Mouse (Mus musculus): ENCODE measurements at regions not wholly inside any gene's neighbourhood (a gene's known extent, or its start where the extent isn't known, plus 50 kb on each side); places are given as distances from the start of the nearest gene placed in this dataset.

DNA sequence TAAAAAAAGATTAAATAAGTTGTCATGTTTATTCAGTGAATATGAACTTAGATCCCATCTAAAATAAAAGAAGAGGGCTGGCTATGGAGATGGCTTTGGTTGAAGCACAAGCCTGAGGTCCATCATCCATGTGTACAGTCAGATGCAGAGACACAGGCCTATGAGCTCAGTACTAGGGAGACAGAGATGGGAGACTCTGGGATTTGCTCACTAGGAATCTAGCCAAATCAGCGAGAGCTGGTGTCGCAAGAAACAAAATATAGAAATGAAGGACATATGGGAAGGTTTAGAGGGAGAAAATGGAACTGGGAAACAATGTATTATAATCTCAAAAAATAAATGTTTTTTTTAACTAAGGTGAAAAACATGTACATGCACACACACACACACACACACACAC lies 326.6 kb downstream of the Col12a1 start:
- no peak overlapping the region for H3K27ac ChIP-seq (replicated peaks)
- ATAC-seq (ENCODE audit: low FRiP score, low TSS enrichment) (no peak), DNase-seq (ENCODE audit: low spot score) (no peak)
- H3K9me3 ChIP-seq (ENCODE audit: control insufficient read depth, low read length), result no peaks in the 10 kb centered on the region
- H3K4me2 ChIP-seq (replicated peaks; ENCODE audit: low read depth), result no peak overlapping the region
- WGBS, result 73% methylated on average over 2 of the region's 2 CpGs
- no peaks in the 10 kb centered on the region for H3K4me1 ChIP-seq (replicated peaks; ENCODE audit: control insufficient read depth, insufficient read depth)
- TF ChIP-seq CTCF (IDR thresholded peaks at IDR 0.05; ENCODE audit: low read depth) (no peak), EP300 (optimal IDR thresholded peaks at IDR 0.05) (no peak)
- no peaks in the 10 kb centered on the region for H3K27me3 ChIP-seq (ENCODE audit: control insufficient read depth, insufficient read depth, low read length)
- H3K4me3 ChIP-seq (ENCODE audit: low read depth, low read length), result no peak overlapping the region
- H3K36me3 ChIP-seq (ENCODE audit: control insufficient read depth, insufficient read depth, low read length), result no peaks in the 10 kb centered on the region
- H3K9ac ChIP-seq (ENCODE audit: low read length), result no peak overlapping the region

DNA sequence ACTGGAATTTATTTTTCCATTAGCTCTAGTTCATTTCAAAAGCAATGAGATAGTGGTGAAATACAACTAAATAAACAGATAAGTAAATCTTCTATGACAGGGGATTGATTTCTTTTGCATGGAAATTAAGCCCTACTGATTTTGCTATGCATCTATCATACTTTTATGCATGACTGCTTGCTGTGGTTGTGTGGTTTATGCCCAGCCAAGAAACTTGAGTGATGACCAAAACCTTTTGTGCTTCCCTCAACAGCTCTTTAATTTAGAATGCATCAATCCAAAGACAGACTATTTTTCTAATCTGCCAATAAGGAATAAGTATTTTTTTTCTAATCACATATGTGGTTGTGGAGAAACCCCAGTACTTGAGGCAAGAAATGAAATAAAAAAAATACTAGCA lies 303.6 kb downstream of the Col12a1 start:
- Histone ChIP-seq H3K9me3 (ENCODE audit: control insufficient read depth, low read length) (no peaks in the 10 kb centered on the region), H3K4me2 (replicated peaks; ENCODE audit: low read depth) (no peak overlapping the region), H3K4me3 (ENCODE audit: low read depth, low read length) (no peak overlapping the region), H3K27ac (replicated peaks) (no peak overlapping the region), H3K4me1 (replicated peaks; ENCODE audit: control insufficient read depth, insufficient read depth) (no peaks in the 10 kb centered on the region), H3K9ac (ENCODE audit: low read length) (no peak overlapping the region), H3K36me3 (ENCODE audit: control insufficient read depth, insufficient read depth, low read length) (no peaks in the 10 kb centered on the region), H3K27me3 (ENCODE audit: control insufficient read depth, insufficient read depth, low read length) (no peaks in the 10 kb centered on the region)
- DNase-seq (ENCODE audit: low spot score) (no peak), ATAC-seq (ENCODE audit: low FRiP score, low TSS enrichment) (no peak)
- TF ChIP-seq EP300 (optimal IDR thresholded peaks at IDR 0.05), result no peak
- TF ChIP-seq CTCF (IDR thresholded peaks at IDR 0.05; ENCODE audit: low read depth), result no peak

DNA sequence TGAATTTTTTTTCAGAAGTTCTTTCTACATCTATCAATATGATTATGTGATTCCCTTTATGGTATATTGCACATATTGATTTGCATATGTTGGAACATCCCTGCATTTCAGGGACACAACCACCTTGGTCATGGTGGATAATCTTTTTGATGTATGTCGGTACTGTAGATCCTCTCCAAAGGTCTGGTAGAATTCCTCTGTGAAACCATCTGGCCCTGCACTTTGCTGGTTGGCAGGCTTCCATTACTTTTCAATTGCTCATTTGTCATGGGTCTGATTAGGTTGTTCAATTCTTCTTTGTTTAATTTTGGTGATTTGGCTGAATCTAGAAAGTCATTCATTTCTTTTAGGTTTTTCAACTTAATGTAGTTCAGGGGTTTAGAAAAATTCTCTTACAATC lies 288.2 kb downstream of the Col12a1 start:
- DNase-seq (ENCODE audit: low spot score) (no peak), ATAC-seq (ENCODE audit: low FRiP score, low TSS enrichment) (no peak)
- no peak overlapping the region for H3K4me3 ChIP-seq (ENCODE audit: low read depth, low read length)
- no peak overlapping the region for H3K27ac ChIP-seq (replicated peaks)
- H3K4me2 ChIP-seq (replicated peaks; ENCODE audit: low read depth), result no peak overlapping the region
- H3K9me3 ChIP-seq (ENCODE audit: control insufficient read depth, low read length), result no peaks in the 10 kb centered on the region
- no peaks in the 10 kb centered on the region for H3K4me1 ChIP-seq (replicated peaks; ENCODE audit: control insufficient read depth, insufficient read depth)
- no peaks in the 10 kb centered on the region for H3K36me3 ChIP-seq (ENCODE audit: control insufficient read depth, insufficient read depth, low read length)
- no peak overlapping the region for H3K9ac ChIP-seq (ENCODE audit: low read length)
- TF ChIP-seq CTCF (IDR thresholded peaks at IDR 0.05; ENCODE audit: low read depth), result no peak
- 59% methylated on average over 1 of the region's 1 CpGs for WGBS
- H3K27me3 ChIP-seq (ENCODE audit: control insufficient read depth, insufficient read depth, low read length), result no peaks in the 10 kb centered on the region

DNA sequence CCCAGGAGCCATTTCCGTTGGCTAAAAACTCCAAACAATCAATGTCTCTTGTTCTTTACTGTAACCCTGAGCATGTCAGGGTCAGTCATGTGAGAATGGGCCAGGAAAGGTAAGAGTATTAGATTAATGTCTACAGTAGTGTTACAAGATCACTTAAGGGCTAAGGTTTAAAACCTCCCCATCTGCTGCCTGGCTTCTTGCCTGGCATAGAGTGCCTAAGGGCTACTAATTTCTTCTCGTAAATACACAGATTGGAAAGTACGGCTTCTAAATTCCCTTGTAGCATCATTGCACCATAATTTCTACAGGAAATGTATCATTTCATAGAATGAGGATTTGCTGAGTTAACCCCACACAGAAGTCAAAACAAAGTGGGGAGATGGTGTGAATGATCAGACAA lies 281.0 kb downstream of the Col12a1 start:
- Histone ChIP-seq H3K4me3 (ENCODE audit: low read depth, low read length) (no peak overlapping the region), H3K27me3 (ENCODE audit: control insufficient read depth, insufficient read depth, low read length) (no peaks in the 10 kb centered on the region), H3K4me1 (replicated peaks; ENCODE audit: control insufficient read depth, insufficient read depth) (peaks cover 2% of the 10 kb centered on the region; the same call in 1 of the 2 replicates), H3K9ac (ENCODE audit: low read length) (no peak overlapping the region), H3K9me3 (ENCODE audit: control insufficient read depth, low read length) (no peaks in the 10 kb centered on the region), H3K27ac (replicated peaks) (no peak overlapping the region), H3K4me2 (replicated peaks; ENCODE audit: low read depth) (no peak overlapping the region), H3K36me3 (ENCODE audit: control insufficient read depth, insufficient read depth, low read length) (no peaks in the 10 kb centered on the region)
- TF ChIP-seq CTCF (IDR thresholded peaks at IDR 0.05; ENCODE audit: low read depth) (no peak), EP300 (optimal IDR thresholded peaks at IDR 0.05) (no peak)
- no peak for ATAC-seq (ENCODE audit: low FRiP score, low TSS enrichment)
- 77% methylated on average over 3 of the region's 3 CpGs for WGBS
- no peak for DNase-seq (ENCODE audit: low spot score)

DNA sequence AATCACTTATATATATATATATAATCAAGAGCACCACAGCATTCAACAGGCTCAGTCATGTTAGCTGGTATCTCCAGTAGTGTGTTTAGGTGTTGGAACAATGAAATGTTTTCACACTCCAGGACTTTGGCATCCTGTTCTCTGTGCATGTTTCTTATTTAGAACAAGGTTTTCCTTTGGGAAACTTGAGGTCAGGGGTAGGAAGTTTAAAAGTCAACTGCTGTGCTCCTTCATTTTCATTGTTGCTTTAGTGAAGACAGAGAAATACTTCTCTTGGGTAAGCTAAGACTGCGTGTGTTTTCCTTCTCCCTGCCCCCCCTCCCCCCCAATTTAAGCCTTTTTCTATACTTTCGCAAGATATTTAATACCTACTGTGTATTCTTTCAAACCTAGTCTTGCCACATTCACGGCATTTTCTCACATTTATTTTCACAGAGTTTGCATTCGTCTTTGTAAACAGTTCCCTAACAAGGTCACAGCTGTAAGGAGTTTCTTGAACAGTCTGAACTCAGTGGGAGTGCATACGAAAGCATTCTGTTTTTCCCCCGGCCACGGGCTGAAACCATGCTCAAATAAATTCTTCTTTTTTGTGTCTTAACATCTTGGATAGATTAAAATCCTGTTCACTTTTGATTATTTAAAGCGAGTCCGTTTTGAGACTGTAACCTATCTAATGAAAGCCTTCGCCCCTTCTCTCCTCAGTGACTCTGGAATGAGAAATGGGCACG lies 279.2 kb downstream of the Col12a1 start:
- DNase-seq (ENCODE audit: low spot score), result no peak
- Histone ChIP-seq H3K27ac (replicated peaks) (no peak overlapping the region), H3K4me1 (replicated peaks; ENCODE audit: control insufficient read depth, insufficient read depth) (peaks cover 2% of the 10 kb centered on the region; the same call in 1 of the 2 replicates), H3K36me3 (ENCODE audit: control insufficient read depth, insufficient read depth, low read length) (no peaks in the 10 kb centered on the region), H3K27me3 (ENCODE audit: control insufficient read depth, insufficient read depth, low read length) (no peaks in the 10 kb centered on the region), H3K9me3 (ENCODE audit: control insufficient read depth, low read length) (no peaks in the 10 kb centered on the region), H3K9ac (ENCODE audit: low read length) (no peak overlapping the region), H3K4me3 (ENCODE audit: low read depth, low read length) (no peak overlapping the region), H3K4me2 (replicated peaks; ENCODE audit: low read depth) (0 out of 2 replicates have a peak overlapping the region, but pooled peaks have one; percentile 2)
- ATAC-seq (ENCODE audit: low FRiP score, low TSS enrichment), result no peak
- 26% methylated on average over 11 of the region's 11 CpGs for WGBS
- TF ChIP-seq EP300 (optimal IDR thresholded peaks at IDR 0.05) (no peak), CTCF (IDR thresholded peaks at IDR 0.05; ENCODE audit: low read depth) (no peak)

DNA sequence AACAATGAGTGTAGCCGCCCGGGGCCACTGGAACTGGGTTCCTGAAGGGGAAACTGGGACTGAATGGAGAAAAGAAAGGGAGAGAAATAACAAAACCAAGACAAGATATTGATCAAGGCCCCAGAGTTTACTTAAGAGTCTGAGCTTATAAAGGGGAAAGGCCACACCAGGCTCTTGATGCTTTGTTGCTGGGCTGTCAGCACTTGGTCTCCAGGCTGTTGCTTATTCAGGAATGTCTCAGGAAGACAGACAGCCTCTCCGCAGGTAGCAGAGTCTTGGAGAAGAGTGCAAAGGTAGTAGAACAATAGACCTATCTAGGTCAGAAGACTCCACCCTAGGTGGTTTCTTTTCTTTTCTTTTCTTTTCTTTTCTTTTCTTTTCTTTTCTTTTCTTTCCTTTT lies 263.4 kb downstream of the Col12a1 start:
- no peak for ATAC-seq (ENCODE audit: low FRiP score, low TSS enrichment)
- Histone ChIP-seq H3K4me2 (replicated peaks; ENCODE audit: low read depth) (no peak overlapping the region), H3K36me3 (ENCODE audit: control insufficient read depth, insufficient read depth, low read length) (no peaks in the 10 kb centered on the region), H3K4me3 (ENCODE audit: low read depth, low read length) (no peak overlapping the region), H3K27me3 (ENCODE audit: control insufficient read depth, insufficient read depth, low read length) (no peaks in the 10 kb centered on the region), H3K9me3 (ENCODE audit: control insufficient read depth, low read length) (no peaks in the 10 kb centered on the region), H3K9ac (ENCODE audit: low read length) (no peak overlapping the region), H3K4me1 (replicated peaks; ENCODE audit: control insufficient read depth, insufficient read depth) (no peaks in the 10 kb centered on the region), H3K27ac (replicated peaks) (no peak overlapping the region)
- 62% methylated on average over 3 of the region's 3 CpGs for WGBS
- no peak for TF ChIP-seq CTCF (IDR thresholded peaks at IDR 0.05; ENCODE audit: low read depth)
- no peak for TF ChIP-seq EP300 (optimal IDR thresholded peaks at IDR 0.05)
- no peak for DNase-seq (ENCODE audit: low spot score)

All from stomach, postnatal 0 days (tissue).